Mouse (Mus musculus) CH12.LX (cell line): ENCODE measurements around the gene Apln. TPM values are rescaled to one million over a fixed set of nuclear protein-coding genes. Genes with fewer than 3 reads are reported as not detected.
A peak's percentile ranks its signal among the peaks of the same experiment; 100 is the strongest.

Experiments used
- DNase-seq: peaks from one replicate; pipeline ENCODE4 v3.0.0-alpha.2; 2013; ENCODE audit errors: extremely low read depth
- H3K27ac ChIP-seq: 2 replicates; pipeline ENCODE4 v1.5.1; 2012; ENCODE audit warnings: low read depth, mild to moderate bottlenecking, control low read depth, moderate library complexity; ENCODE audit not compliant: insufficient read depth
- H3K27me3 ChIP-seq: replicated peaks from 2 replicates; pipeline ENCODE3; 2012; ENCODE audit warnings: inconsistent platforms
- H3K36me3 ChIP-seq, 2 experiments: replicated peaks in 1 of 2; 2 replicates each; pipeline versions ENCODE3 to v1.6.1; 2012; ENCODE audit warnings: inconsistent platforms in 1 of 2, low read length in 1 of 2, mild to moderate bottlenecking in 1 of 2, mixed read lengths in 1 of 2, moderate library complexity in 1 of 2; ENCODE audit not compliant: control insufficient read depth in 1 of 2, insufficient read depth in 1 of 2
- H3K4me1 ChIP-seq, 2 experiments: 2 replicates each; pipeline ENCODE4 v1.6.1; 2012; ENCODE audit warnings: inconsistent platforms in 1 of 2, moderate library complexity in 1 of 2; ENCODE audit not compliant: insufficient read depth in 2 of 2, control insufficient read depth in 1 of 2
- H3K4me2 ChIP-seq: 2 replicates; pipeline ENCODE4 v1.6.1; 2012; ENCODE audit warnings: low read depth, mild to moderate bottlenecking, control low read depth; ENCODE audit not compliant: poor library complexity, insufficient read depth, severe bottlenecking
- H3K4me3 ChIP-seq, 3 experiments: fragments of 150-350 bp in 1 of 3; sonication (generic) in 1 of 3; replicated peaks in 1 of 3; 2 replicates each; pipeline versions ENCODE3 to v1.5.1; 2011 to 2012; ENCODE audit warnings: low read depth in 2 of 3, low read length in 2 of 3, mild to moderate bottlenecking in 2 of 3, moderate library complexity in 2 of 3, control low read depth in 1 of 3, improper control_type of control experiment in 1 of 3, inconsistent platforms in 1 of 3, mixed read lengths in 1 of 3; ENCODE audit not compliant: poor library complexity in 1 of 3
- H3K79me2 ChIP-seq: replicated peaks from 2 replicates; pipeline ENCODE4 v1.6.1; 2012; ENCODE audit warnings: mild to moderate bottlenecking, moderate library complexity; ENCODE audit not compliant: control insufficient read depth, poor library complexity, insufficient read depth, severe bottlenecking; ENCODE audit errors: extremely low read depth
- H3K9ac ChIP-seq: 2 replicates; pipeline ENCODE4 v1.6.1; 2012; ENCODE audit warnings: low read depth, mild to moderate bottlenecking, control low read depth, moderate library complexity; ENCODE audit not compliant: insufficient read depth
- H3K9me3 ChIP-seq: replicated peaks from 2 replicates; pipeline ENCODE3; 2012; ENCODE audit warnings: low read length, inconsistent platforms, mixed read lengths
- BHLHE40 ChIP-seq: IDR thresholded peaks from 2 replicates; pipeline ENCODE4 v1.6.1; 2011; ENCODE audit warnings: mild to moderate bottlenecking, low read depth, low read length, improper control_type of control experiment
- CTCF ChIP-seq, 2 experiments: IDR thresholded peaks in 1 of 2; conservative IDR thresholded peaks in 1 of 2; 2 replicates each; pipeline ENCODE4 v1.5.1; 2011 to 2012; ENCODE audit warnings: low read depth in 2 of 2, low read length in 2 of 2, improper control_type of control experiment in 1 of 2, inconsistent platforms in 1 of 2, mild to moderate bottlenecking in 1 of 2, moderate library complexity in 1 of 2
- E2F4 ChIP-seq: IDR thresholded peaks from 2 replicates; pipeline ENCODE4 v1.6.1; 2011; ENCODE audit warnings: low read depth, low read length, improper control_type of control experiment; ENCODE audit not compliant: insufficient replicate concordance
- ETS1 ChIP-seq: conservative IDR thresholded peaks from 2 replicates; pipeline ENCODE4 v1.6.1; 2012; ENCODE audit warnings: low read depth, mild to moderate bottlenecking, inconsistent platforms, low read length, improper control_type of control experiment, moderate library complexity
- GABPA ChIP-seq: IDR thresholded peaks from 2 replicates; pipeline ENCODE4 v1.6.1; 2012; ENCODE audit warnings: low read depth, low read length, improper control_type of control experiment, inconsistent platforms; ENCODE audit not compliant: insufficient replicate concordance
- HCFC1 ChIP-seq: IDR thresholded peaks from 2 replicates; pipeline ENCODE4 v1.6.1; 2012; ENCODE audit warnings: low read depth, mild to moderate bottlenecking, inconsistent platforms, low read length, improper control_type of control experiment
- IRF4 ChIP-seq: IDR thresholded peaks from 2 replicates; pipeline ENCODE4 v1.6.1; 2014; ENCODE audit warnings: low read depth, mild to moderate bottlenecking, inconsistent platforms, low read length, improper control_type of control experiment
- JUN ChIP-seq: IDR thresholded peaks from 2 replicates; pipeline ENCODE4 v1.6.1; 2011; ENCODE audit warnings: low read depth, mild to moderate bottlenecking, low read length, improper control_type of control experiment, moderate library complexity; ENCODE audit not compliant: insufficient read depth
- JUND ChIP-seq: conservative IDR thresholded peaks from 2 replicates; pipeline ENCODE4 v1.6.1; 2011; ENCODE audit warnings: low read depth, low read length, improper control_type of control experiment
- KAT2A ChIP-seq: IDR thresholded peaks from 2 replicates; pipeline ENCODE4 v1.6.1; 2012; ENCODE audit warnings: low read length, improper control_type of control experiment, inconsistent platforms; ENCODE audit not compliant: insufficient replicate concordance
- MAFK ChIP-seq: IDR thresholded peaks from 2 replicates; pipeline ENCODE4 v1.6.1; 2011; ENCODE audit warnings: low read length, improper control_type of control experiment; ENCODE audit not compliant: insufficient replicate concordance
- NRF1 ChIP-seq: IDR thresholded peaks from 2 replicates; pipeline ENCODE4 v1.6.1; 2014; ENCODE audit warnings: low read depth, mild to moderate bottlenecking, inconsistent platforms, low read length, improper control_type of control experiment, moderate library complexity
- POLR2A ChIP-seq: IDR thresholded peaks from 2 replicates; pipeline ENCODE4 v1.6.1; 2011; ENCODE audit warnings: low read depth, mild to moderate bottlenecking, improper control_type of control experiment, low read length
- RAD21 ChIP-seq: IDR thresholded peaks from 2 replicates; pipeline ENCODE4 v1.6.1; 2011; ENCODE audit warnings: low read depth, mild to moderate bottlenecking, low read length, improper control_type of control experiment, moderate library complexity
- SIN3A ChIP-seq: IDR thresholded peaks from 2 replicates; pipeline ENCODE4 v1.6.1; 2012; ENCODE audit warnings: low read length, improper control_type of control experiment, inconsistent platforms
- SMC3 ChIP-seq: IDR thresholded peaks from 2 replicates; pipeline ENCODE4 v1.6.1; 2011; ENCODE audit warnings: low read depth, low read length, improper control_type of control experiment
- TBP ChIP-seq: conservative IDR thresholded peaks from 2 replicates; pipeline ENCODE4 v1.6.1; 2011; ENCODE audit warnings: low read depth, low read length, improper control_type of control experiment
- TCF12 ChIP-seq: IDR thresholded peaks from 2 replicates; pipeline ENCODE4 v1.6.1; 2014; ENCODE audit warnings: low read depth, mild to moderate bottlenecking, inconsistent platforms, low read length, improper control_type of control experiment
- UBTF ChIP-seq: IDR thresholded peaks from 2 replicates; pipeline ENCODE4 v1.6.1; 2012; ENCODE audit warnings: low read depth, mild to moderate bottlenecking, inconsistent platforms, low read length, improper control_type of control experiment, moderate library complexity
- USF1 ChIP-seq: IDR thresholded peaks from 2 replicates; pipeline ENCODE4 v1.6.1; 2014; ENCODE audit warnings: low read depth, mild to moderate bottlenecking, inconsistent platforms, low read length, improper control_type of control experiment
- USF2 ChIP-seq: conservative IDR thresholded peaks from 2 replicates; pipeline ENCODE4 v1.6.1; 2011; ENCODE audit warnings: low read depth, low read length, improper control_type of control experiment
- ZC3H11A ChIP-seq: IDR thresholded peaks from 2 replicates; pipeline ENCODE4 v1.6.1; 2012; ENCODE audit warnings: low read depth, mild to moderate bottlenecking, inconsistent platforms, low read length, improper control_type of control experiment
- ZKSCAN1 ChIP-seq: IDR thresholded peaks from 2 replicates; pipeline ENCODE4 v1.6.1; 2012; ENCODE audit warnings: low read depth, inconsistent platforms, low read length, improper control_type of control experiment, borderline replicate concordance
- ZMIZ1 ChIP-seq: IDR thresholded peaks from 2 replicates; pipeline ENCODE4 v1.6.1; 2012; ENCODE audit warnings: low read depth, mild to moderate bottlenecking, inconsistent platforms, low read length, improper control_type of control experiment
- ZNF384 ChIP-seq: IDR thresholded peaks from 2 replicates; pipeline ENCODE4 v1.6.1; 2012; ENCODE audit warnings: low read depth, low read length, improper control_type of control experiment, inconsistent platforms
- dilution Hi-C: fragments of 300-500 bp; cut with MboI; formaldehyde crosslinking; loops from 2 replicates; pipeline ENCODE4 v1.14.3; 2020; ENCODE audit warnings: low sequenced_read_pairs; ENCODE audit not compliant: extremely low pct_unique_long_range_greater_than_20kb, extremely low pct_ligation_motif_present
- in situ Hi-C: fragments of 300-500 bp; cut with MboI; formaldehyde crosslinking; loops from 3 replicates; pipeline ENCODE4 v1.14.3; 2019; ENCODE audit warnings: low sequenced_read_pairs, low pct_ligation_motif_present, low pct_unique_long_range_greater_than_20kb, mixed read lengths
- polyA plus RNA-seq: library from polyadenylated mRNA; unstranded; fragments of >175 nt; gene quantifications from 2 replicates; pipeline ENCODE4 v1.2.1, GENCODE M21; 2012; ENCODE audit warnings: low read depth; ENCODE audit not compliant: insufficient read length
- total RNA-seq, 2 experiments: library from RNA; depleted of rRNA; stranded (reverse); fragments of 300-350 nt in 1 of 2; fragments of >200 nt in 1 of 2; gene quantifications; 2 replicates each; pipeline ENCODE4 v1.2.3; 2012 to 2014

The Apln gene
- total and polyA plus RNA-seq, 3 experiments: 0.08 to 0.15 (median 0.10) TPM

DNA sequence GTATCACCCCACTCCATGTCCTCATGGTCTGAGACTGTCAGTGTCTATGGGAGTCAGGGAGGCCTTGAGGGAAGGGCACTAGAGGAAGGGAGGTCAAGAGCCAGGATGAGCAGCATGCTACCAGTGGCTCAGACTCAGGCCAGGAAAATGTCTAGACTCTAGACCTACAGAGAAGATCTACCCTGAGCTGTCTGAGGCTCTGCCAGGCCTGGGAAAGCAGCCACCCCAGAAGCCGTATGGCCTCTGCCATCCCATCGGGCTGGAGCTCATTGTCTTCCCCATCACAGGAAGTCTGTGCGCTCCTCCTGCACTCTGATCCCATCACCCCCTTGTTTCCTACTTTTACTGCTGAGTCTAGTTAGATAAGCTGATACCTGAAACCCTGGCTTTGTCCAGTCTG is 4.1 kb downstream of the Apln start:
- dilution Hi-C loops: no loop called here
- no peaks in the 10 kb centered on the region for H3K9me3 ChIP-seq
- no peak overlapping the region for H3K4me3 ChIP-seq
- no peaks in the 10 kb centered on the region for H3K36me3 ChIP-seq
- in situ Hi-C loops: no loop called here
- no peak for DNase-seq
- TF ChIP-seq SIN3A (no peak), USF2 (no peak), CTCF (conservative IDR thresholded peaks at IDR 0.05 in 1 of 2, IDR thresholded peaks at IDR 0.05 in 1 of 2; ENCODE audit: low read depth in 2 of 2, low read length in 2 of 2) (no peak), JUND (no peak), MAFK (no peak), IRF4 (no peak), ZMIZ1 (no peak), TBP (no peak), ETS1 (no peak), TCF12 (no peak), UBTF (no peak)
- peaks cover 12% of the 10 kb centered on the region for H3K27me3 ChIP-seq
- peaks cover 0 to 2% of the 10 kb centered on the region in 2 experiments; a peak in 1 of 4 replicates for H3K4me1 ChIP-seq
- H3K4me2 ChIP-seq: no peak overlapping the region
- H3K9ac ChIP-seq: no peak overlapping the region
- no peaks in the 10 kb centered on the region for H3K79me2 ChIP-seq
- H3K27ac ChIP-seq: no peak overlapping the region

DNA sequence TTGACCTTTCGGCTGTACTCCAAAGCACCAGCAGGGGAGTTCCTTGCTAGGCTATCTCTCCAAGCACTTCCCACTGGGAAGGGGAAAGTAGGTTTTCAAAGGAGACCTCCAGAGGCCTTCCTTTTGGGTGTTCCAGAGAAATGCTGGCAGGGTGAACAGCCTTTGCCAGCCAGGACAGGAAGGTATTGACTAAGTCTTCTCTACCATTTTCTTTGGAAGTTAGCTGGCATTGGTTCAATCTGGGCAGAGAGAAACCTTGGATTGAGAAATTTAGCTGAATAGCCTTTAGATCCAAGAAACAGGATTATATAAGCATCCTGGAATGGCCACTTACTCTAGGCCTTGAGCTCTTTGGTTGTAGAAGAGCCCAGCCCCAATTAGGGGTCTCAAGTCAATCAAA is 11.8 kb downstream of the Apln start:
- dilution Hi-C loops: no loop called here

DNA sequence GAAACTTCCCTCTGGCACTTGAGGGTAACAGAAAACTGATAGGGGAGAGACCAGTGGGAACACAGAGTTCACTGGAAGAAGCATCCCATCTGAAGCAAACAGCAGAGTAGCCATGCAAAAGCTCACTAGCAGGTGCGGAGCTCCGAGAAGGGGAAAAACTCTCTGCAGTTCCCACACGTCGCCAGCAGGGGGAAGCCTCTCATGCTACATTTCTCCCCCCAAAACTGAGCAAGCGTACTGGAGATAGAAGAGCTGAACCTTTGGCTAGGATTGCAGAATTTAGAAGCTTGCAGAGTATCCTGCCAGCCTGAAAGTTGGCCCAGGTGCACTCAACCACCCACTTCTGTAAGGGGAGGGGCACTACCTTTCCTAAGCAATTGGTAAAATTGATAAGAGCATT is 14.7 kb downstream of the Apln start:
- in situ Hi-C loops (no loop called here), dilution Hi-C loops (no loop called here)
- H3K4me1 ChIP-seq: no peaks in the 10 kb centered on the region
- H3K4me3 ChIP-seq: no peak overlapping the region
- H3K4me2 ChIP-seq: no peak overlapping the region
- H3K9ac ChIP-seq: no peak overlapping the region
- peak; percentile 55 for DNase-seq
- no peaks in the 10 kb centered on the region for H3K36me3 ChIP-seq
- H3K79me2 ChIP-seq: no peaks in the 10 kb centered on the region
- H3K9me3 ChIP-seq: no peaks in the 10 kb centered on the region
- no peaks in the 10 kb centered on the region for H3K27me3 ChIP-seq
- no peak overlapping the region for H3K27ac ChIP-seq
- TF ChIP-seq GABPA: no peak
- TF ChIP-seq MAFK: no peak
- TF ChIP-seq KAT2A: no peak
- no peak for TF ChIP-seq HCFC1
- no peak for TF ChIP-seq ZC3H11A
- no peak for TF ChIP-seq USF2
- no peak for TF ChIP-seq TBP
- TF ChIP-seq ZMIZ1: no peak
- TF ChIP-seq POLR2A: no peak
- TF ChIP-seq ETS1: no peak
- TF ChIP-seq NRF1: peak; percentile 56; the same call in 1 of the 2 replicates
- TF ChIP-seq SIN3A: no peak
- TF ChIP-seq JUND: no peak
- no peak for TF ChIP-seq E2F4
- no peak for TF ChIP-seq ZKSCAN1
- TF ChIP-seq IRF4: no peak
- no peak for TF ChIP-seq JUN
- TF ChIP-seq SMC3: peak; percentile 62
- no peak for TF ChIP-seq UBTF
- TF ChIP-seq CTCF (conservative IDR thresholded peaks at IDR 0.05 in 1 of 2, IDR thresholded peaks at IDR 0.05 in 1 of 2; ENCODE audit: low read depth in 2 of 2, low read length in 2 of 2): peak; percentile 42 to 74; a peak in 3 of 4 replicates
- peak; percentile 65 for TF ChIP-seq RAD21
- no peak for TF ChIP-seq USF1
- TF ChIP-seq ZNF384: no peak
- no peak for TF ChIP-seq BHLHE40

More for the DNA sequence above, 11.8 kb downstream of the Apln start:
- Histone ChIP-seq H3K4me3 (no peak overlapping the region), H3K27me3 (no peaks in the 10 kb centered on the region), H3K4me2 (no peak overlapping the region), H3K27ac (no peak overlapping the region), H3K36me3 (no peaks in the 10 kb centered on the region), H3K4me1 (no peaks in the 10 kb centered on the region), H3K9ac (no peak overlapping the region), H3K79me2 (no peaks in the 10 kb centered on the region), H3K9me3 (no peaks in the 10 kb centered on the region)
- TF ChIP-seq JUND: no peak
- no peak for DNase-seq
- in situ Hi-C loops: no loop called here
